Comparison of ENCODE assay signal across 10 mouse cellular contexts in the genomic region with DNA sequence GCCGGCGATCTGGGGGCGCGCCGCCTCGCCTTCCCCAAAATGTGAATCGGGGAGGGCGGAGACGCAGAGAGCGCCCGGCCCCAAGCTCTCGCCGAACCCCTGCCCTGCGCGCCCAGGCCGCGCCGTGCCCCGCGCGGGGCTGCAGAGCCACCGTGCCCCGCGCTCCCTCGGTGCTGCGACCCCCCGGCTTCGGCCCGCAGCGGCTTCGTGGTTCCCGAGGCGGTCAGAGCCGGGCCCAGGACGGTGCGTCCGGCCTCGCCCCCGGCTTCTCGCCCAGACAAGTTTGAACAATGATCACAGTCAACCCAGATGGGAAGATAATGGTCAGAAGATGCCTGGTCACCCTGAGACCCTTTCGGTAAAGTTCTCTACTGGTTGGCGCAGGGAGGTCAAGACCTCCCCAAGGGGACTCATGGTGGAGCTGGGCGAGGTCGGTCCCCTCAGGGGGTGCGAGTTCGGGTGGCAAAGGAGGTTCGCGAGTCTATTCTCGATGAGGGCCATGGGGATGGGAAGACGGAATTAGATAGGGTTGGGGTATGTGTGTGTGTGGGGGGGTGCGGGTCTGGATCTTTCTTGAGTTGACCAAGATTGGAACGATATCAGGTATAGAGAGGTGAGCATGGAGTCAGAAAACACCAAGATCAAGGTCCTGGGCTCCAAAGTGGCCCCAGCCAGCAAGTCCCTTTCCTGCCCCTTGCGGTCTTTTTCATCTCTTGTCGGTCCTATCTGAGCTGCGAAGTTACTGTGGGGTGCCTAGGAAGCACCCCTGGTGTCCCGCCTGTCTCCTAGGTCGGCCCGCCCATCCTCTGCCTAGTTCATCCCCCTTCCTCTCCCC. TPM values are rescaled to one million over a fixed set of nuclear protein-coding genes. Genes with fewer than 3 reads are reported as not detected.
DNase-seq lines count a peak whose midpoint lies in the region; ATAC-seq lines count a peak whose summit lies in the region.
"Had no signal": no experiment of that assay in that cellular context is flagged by ENCODE, and none has a peak within 500 bp of the region (broad histone marks: within the 10 kb centered on the region; RNA-seq: fewer than 3 reads in every experiment).

No protein-coding gene starts in this region.

- no peak for ATAC-seq in heart, embryonic 16.5 days (replicated peaks; ENCODE audit: extremely low read depth, insufficient read depth, low FRiP score)
- ATAC-seq in hindbrain, embryonic 13.5 days (ENCODE audit: low FRiP score): peak; percentile 25
- peak; percentile 25; the same call in 1 of the 2 replicates for ATAC-seq in midbrain, embryonic 14.5 days (ENCODE audit: low FRiP score, low TSS enrichment)

- H3K36me3 ChIP-seq in heart, embryonic 16.5 days (ENCODE audit: control insufficient read depth, insufficient read depth): no peaks in the 10 kb centered on the region
- peaks cover 13% of the 10 kb centered on the region for H3K36me3 ChIP-seq in hindbrain, embryonic 13.5 days
- peaks cover 12% of the 10 kb centered on the region for H3K36me3 ChIP-seq in midbrain, embryonic 14.5 days (ENCODE audit: control insufficient read depth, insufficient read depth, low read length)

- peak overlapping the region; percentile 99 for H3K4me2 ChIP-seq in heart, embryonic 16.5 days (ENCODE audit: low read depth, low read length)
- H3K4me2 ChIP-seq in hindbrain, embryonic 13.5 days: peak overlapping the region; percentile 88
- H3K4me2 ChIP-seq in midbrain, embryonic 14.5 days (ENCODE audit: low read length): peak overlapping the region; percentile 89

- no peak overlapping the region for H3K27ac ChIP-seq in heart, embryonic 16.5 days (ENCODE audit: low read length)
- H3K27ac ChIP-seq in hindbrain, embryonic 13.5 days: peak overlapping the region; percentile 93
- H3K27ac ChIP-seq in midbrain, embryonic 14.5 days (replicated peaks; ENCODE audit: low read depth, low read length): peak overlapping the region; percentile 88

- DNase-seq in heart, adult 11 months: no peak
- DNase-seq in embryo, embryonic 10 days (ENCODE audit: low spot score): peak; percentile 36
- DNase-seq in midbrain, embryonic 14.5 days: no peak
- no peak for DNase-seq in left cerebral cortex, postnatal 25 days (ENCODE audit: low spot score in 2 of 2)
- DNase-seq in spleen, postnatal 4 days (ENCODE audit: low spot score in 2 of 2): no peak
- no peak for DNase-seq in lung, adult 18-20 months

- WGBS in heart, embryonic 16.5 days: 4% methylated on average over 57 of the region's 58 CpGs
- 1% methylated on average over 45 of the region's 58 CpGs for WGBS in hindbrain, embryonic 13.5 days
- 1% methylated on average over 57 of the region's 58 CpGs for WGBS in midbrain, embryonic 14.5 days

- H3K27me3 ChIP-seq in heart, embryonic 16.5 days (ENCODE audit: control insufficient read depth, insufficient read depth, low read length): peaks cover 63% of the 10 kb centered on the region
- H3K27me3 ChIP-seq in hindbrain, embryonic 13.5 days: peaks cover 28% of the 10 kb centered on the region
- H3K27me3 ChIP-seq in midbrain, embryonic 14.5 days (ENCODE audit: control insufficient read depth, insufficient read depth, low read length): 0 out of 2 replicates have a peak, but pooled peaks cover 4% of the 10 kb centered on the region

- H3K4me1 ChIP-seq in heart, embryonic 16.5 days (ENCODE audit: control insufficient read depth, insufficient read depth, low read length): peaks cover 15% of the 10 kb centered on the region
- peaks cover 57% of the 10 kb centered on the region for H3K4me1 ChIP-seq in hindbrain, embryonic 13.5 days (replicated peaks)
- H3K4me1 ChIP-seq in midbrain, embryonic 14.5 days (ENCODE audit: control insufficient read depth, insufficient read depth, low read length): peaks cover 29% of the 10 kb centered on the region

- intact Hi-C loops in left cerebral cortex, postnatal 25 days (cut with DNase I): loop anchor here (2.0 to 10.0 kb wide), 4 partner anchors 35 to 255 kb away; no protein-coding TSS in a partner anchor

- H3K9me3 ChIP-seq in heart, embryonic 16.5 days (replicated peaks; ENCODE audit: control insufficient read depth, low read length): no peaks in the 10 kb centered on the region
- H3K9me3 ChIP-seq in hindbrain, embryonic 13.5 days: no peaks in the 10 kb centered on the region
- no peaks in the 10 kb centered on the region for H3K9me3 ChIP-seq in midbrain, embryonic 14.5 days (ENCODE audit: control insufficient read depth, low read length)

- H3K9ac ChIP-seq in heart, embryonic 16.5 days (ENCODE audit: low read length): peak overlapping the region; percentile 68
- peak overlapping the region; percentile 100 for H3K9ac ChIP-seq in hindbrain, embryonic 13.5 days
- peak overlapping the region; percentile 100 for H3K9ac ChIP-seq in midbrain, embryonic 14.5 days (replicated peaks; ENCODE audit: low read length)

- H3K4me3 ChIP-seq in heart, embryonic 16.5 days (ENCODE audit: low read length): peak overlapping the region; percentile 61
- H3K4me3 ChIP-seq in hindbrain, embryonic 13.5 days: peak overlapping the region; percentile 84
- H3K4me3 ChIP-seq in midbrain, embryonic 14.5 days (replicated peaks; ENCODE audit: low read depth, low read length): peak overlapping the region; percentile 85
- H3K4me3 ChIP-seq: erythroblast, embryonic 14.5 days had no signal

RNA-seq across cellular contexts. Expression of a gene that starts 0.7 kb away (rescaled TPM):
- 0.34 and 0.86 TPM in 2 replicates for polyA plus RNA-seq in heart, embryonic 16.5 days (2015; fragmentation: Nextera tagmentation; extraction: Ambion mirVana)
- 22.8 and 24.5 TPM in 2 replicates for polyA plus RNA-seq in hindbrain, embryonic 13.5 days (2015; fragmentation: Nextera tagmentation; extraction: Ambion mirVana)
- polyA plus RNA-seq in midbrain, embryonic 14.5 days (2014; fragmentation: Nextera tagmentation; extraction: Ambion mirVana): 24.2 and 31.4 TPM in 2 replicates
- total RNA-seq in left cerebral cortex, postnatal 25 days (2021): 10 to 100 TPM; 77.5 to 79.8 TPM
- total RNA-seq: monocyte, adult 5-6 weeks had no signal
- polyA plus RNA-seq: erythroblast, embryonic 14.5 days had no signal

Comparison
In these comparisons a context has a peak if more than half of its experiments do, and no peak if none do; other contexts are left out.
1. RNA of a gene that starts 0.7 kb away (polyA plus RNA-seq): 22.8 to 24.5 TPM in hindbrain, embryonic 13.5 days and 24.2 to 31.4 TPM in midbrain, embryonic 14.5 days; 0.34 to 0.86 TPM in heart, embryonic 16.5 days; every median in the first group is over 10 times any median in the second.
2. Peak in every context shown above with its lines, with median percentiles within 50 percentile points of each other: H3K4me2 ChIP-seq, H3K4me3 ChIP-seq and H3K9ac ChIP-seq.